Mouse (Mus musculus) hindbrain, embryonic 10.5 days (tissue): ENCODE results near the gene Phkb. TPM values are rescaled to one million over a fixed set of nuclear protein-coding genes. Genes with fewer than 3 reads are reported as not detected.

ENCODE experiments used
- DNase-seq: peaks from one replicate; pipeline ENCODE4 v3.0.0-alpha.2; 2017; ENCODE audit warnings: low spot score
- H3K27ac ChIP-seq: fragments of 300-500 bp; sonication (generic); 2 replicates; pipeline ENCODE4 v1.5.1; 2016; ENCODE audit warnings: mild to moderate bottlenecking, moderate library complexity
- H3K27me3 ChIP-seq: fragments of 300-500 bp; sonication (generic); 2 replicates; pipeline ENCODE4 v1.6.1; 2016; ENCODE audit warnings: mild to moderate bottlenecking; ENCODE audit not compliant: poor library complexity, insufficient read depth, severe bottlenecking
- H3K36me3 ChIP-seq: fragments of 300-500 bp; sonication (generic); 2 replicates; pipeline ENCODE4 v1.6.1; 2016; ENCODE audit warnings: mild to moderate bottlenecking, moderate library complexity
- H3K4me1 ChIP-seq: fragments of 300-500 bp; sonication (generic); replicated peaks from 2 replicates; pipeline ENCODE4 v1.6.1; 2016; ENCODE audit warnings: mild to moderate bottlenecking
- H3K4me3 ChIP-seq: fragments of 300-500 bp; sonication (generic); 2 replicates; pipeline ENCODE4 v1.5.1; 2016; ENCODE audit warnings: mild to moderate bottlenecking, moderate library complexity
- H3K9me3 ChIP-seq: fragments of 300-500 bp; sonication (generic); 2 replicates; pipeline ENCODE4 v1.6.1; 2016; ENCODE audit warnings: mild to moderate bottlenecking, moderate library complexity
- WGBS: fragments of 180-500 bp; shearing (Covaris S2); methylation state at CpG from one replicate; pipeline ENCODE4 v1.1.7; 2016; 5-methylcytosine and 5-hydroxymethylcytosine counted together
- polyA plus RNA-seq: library from polyadenylated mRNA; unstranded; fragments of >200 nt; fragmentation: Nextera tagmentation; extraction: Ambion mirVana; gene quantifications from 2 replicates; pipeline ENCODE4 v1.2.1, GENCODE M21; 2016

The Phkb gene
- polyA plus RNA-seq, 1 experiment from 2014 or later = 32.0 TPM

- WGBS = 94% methylated on average over 5 of the region's 5 CpGs
- DNase-seq = no peak
- Histone ChIP-seq H3K36me3 (peaks cover 41% of the 10 kb centered on the region), H3K4me1 (no peaks in the 10 kb centered on the region), H3K4me3 (no peak overlapping the region), H3K27ac (no peak overlapping the region), H3K9me3 (no peaks in the 10 kb centered on the region), H3K27me3 (no peaks in the 10 kb centered on the region)
These were observed 217.9 kb downstream of the Phkb start for GRCm38 (mm10) chr8:86058618-86059017.

DNA sequence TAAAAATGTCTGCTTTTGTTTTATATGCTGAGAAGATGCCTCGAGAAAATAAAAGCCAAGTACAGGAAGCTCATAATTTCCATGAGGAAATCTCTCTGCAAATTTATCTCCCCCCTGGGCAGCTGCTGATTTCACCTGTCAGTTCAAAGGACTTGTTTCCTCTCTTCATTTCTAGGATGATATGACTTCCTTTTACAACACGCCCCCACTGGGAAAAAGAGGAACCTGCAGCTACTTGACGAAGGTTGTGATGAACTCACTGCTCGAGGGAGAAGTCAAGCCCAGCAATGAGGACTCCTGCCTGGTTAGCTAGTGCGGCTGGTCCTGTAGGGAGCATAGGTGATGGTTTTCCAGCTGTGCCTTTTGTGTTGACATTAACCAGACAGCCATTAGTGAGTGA, 218.4 kb downstream of the Phkb start:
- Histone ChIP-seq H3K9me3 (no peaks in the 10 kb centered on the region), H3K4me1 (no peaks in the 10 kb centered on the region), H3K27me3 (no peaks in the 10 kb centered on the region), H3K36me3 (peaks cover 44% of the 10 kb centered on the region), H3K27ac (no peak overlapping the region), H3K4me3 (no peak overlapping the region)
- 82% methylated on average over 5 of the region's 5 CpGs for WGBS
- DNase-seq = no peak

DNA sequence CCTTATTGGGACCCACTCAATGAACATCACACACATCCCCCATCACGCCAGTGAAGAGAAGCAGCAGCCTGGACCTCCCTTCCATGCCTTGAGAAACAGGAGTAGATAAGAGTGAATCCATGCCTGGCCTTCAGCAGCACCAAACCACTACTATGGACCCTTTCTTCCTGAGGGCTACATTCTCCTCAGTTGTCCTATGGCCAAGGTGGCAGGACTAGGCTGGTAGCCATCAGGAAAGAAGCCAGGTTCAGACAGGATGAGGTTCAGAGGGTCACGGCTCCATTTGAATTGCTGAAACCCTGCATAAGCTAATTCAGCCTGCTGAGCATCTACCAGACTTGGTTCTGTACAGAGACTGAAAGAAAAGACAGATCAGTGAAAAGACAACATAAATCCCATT, 222.7 kb downstream of the Phkb start:
- no peaks in the 10 kb centered on the region for H3K27me3 ChIP-seq
- no peak overlapping the region for H3K27ac ChIP-seq
- H3K9me3 ChIP-seq = no peaks in the 10 kb centered on the region
- no peaks in the 10 kb centered on the region for H3K4me1 ChIP-seq
- no peak for DNase-seq
- H3K4me3 ChIP-seq = no peak overlapping the region
- WGBS = 99% methylated on average over 2 of the region's 2 CpGs
- H3K36me3 ChIP-seq = peaks cover 24% of the 10 kb centered on the region

GRCm38 (mm10) chr8:86079433-86079832, 238.7 kb downstream of the Phkb start:
- Histone ChIP-seq H3K9me3 (no peaks in the 10 kb centered on the region), H3K27me3 (no peaks in the 10 kb centered on the region), H3K4me1 (0 out of 2 replicates have a peak, but pooled peaks cover 6% of the 10 kb centered on the region), H3K4me3 (no peak overlapping the region), H3K27ac (no peak overlapping the region), H3K36me3 (no peaks in the 10 kb centered on the region)
- DNase-seq = no peak
- 92% methylated on average over 1 of the region's 1 CpGs for WGBS

DNA sequence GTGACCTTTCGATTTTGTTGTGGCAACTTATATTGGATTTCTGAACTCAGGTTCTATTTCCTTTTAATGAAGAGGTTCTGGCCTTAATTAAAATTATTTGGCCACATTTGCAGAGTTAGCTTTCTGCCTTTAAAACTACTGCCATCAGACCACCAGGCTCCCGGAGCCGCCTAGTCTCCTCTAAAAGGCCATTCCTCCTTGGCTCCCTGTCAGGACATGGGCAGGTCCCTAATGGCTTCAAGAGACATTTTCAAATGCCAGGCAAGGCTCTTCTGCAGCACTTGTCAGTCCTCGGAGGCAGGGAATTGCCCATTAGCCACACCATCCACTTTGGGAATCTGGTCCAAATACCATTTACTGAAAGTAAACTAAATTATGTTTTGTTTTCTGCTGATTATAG, 242.6 kb downstream of the Phkb start:
- WGBS = 76% methylated on average over 4 of the region's 4 CpGs
- H3K36me3 ChIP-seq = no peaks in the 10 kb centered on the region
- no peak overlapping the region for H3K4me3 ChIP-seq
- H3K27ac ChIP-seq = no peak overlapping the region
- H3K9me3 ChIP-seq = no peaks in the 10 kb centered on the region
- H3K27me3 ChIP-seq = no peaks in the 10 kb centered on the region
- 0 out of 2 replicates have a peak, but pooled peaks cover 6% of the 10 kb centered on the region for H3K4me1 ChIP-seq
- DNase-seq = no peak

DNA sequence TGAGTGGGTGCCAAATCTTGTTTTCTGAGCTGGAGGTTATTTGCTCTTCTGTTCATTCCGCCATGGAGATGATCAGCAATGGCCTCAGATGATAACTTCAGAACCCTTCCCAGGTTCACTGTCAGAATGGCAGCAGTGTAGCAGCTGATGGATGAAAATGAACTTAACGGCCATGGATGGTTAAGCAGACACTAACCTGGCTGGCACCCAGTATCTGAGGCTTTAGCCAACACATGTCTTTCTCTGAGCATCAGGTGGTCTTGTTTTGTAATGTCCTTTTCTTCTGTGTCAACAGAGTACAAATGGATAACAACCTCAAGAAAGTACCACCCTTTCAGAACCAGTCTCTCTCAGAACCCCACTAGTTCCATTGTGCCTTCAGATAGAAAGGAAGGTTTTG, 246.0 kb downstream of the Phkb start:
- 88% methylated on average over 2 of the region's 2 CpGs for WGBS
- Histone ChIP-seq H3K27ac (no peak overlapping the region), H3K36me3 (no peaks in the 10 kb centered on the region), H3K4me1 (0 out of 2 replicates have a peak, but pooled peaks cover 6% of the 10 kb centered on the region), H3K4me3 (no peak overlapping the region), H3K9me3 (no peaks in the 10 kb centered on the region), H3K27me3 (no peaks in the 10 kb centered on the region)
- no peak for DNase-seq

- WGBS = 89% methylated on average over 1 of the region's 1 CpGs
- DNase-seq = no peak
These were observed 246.7 kb downstream of the Phkb start for GRCm38 (mm10) chr8:86087468-86087867.

GRCm38 (mm10) chr8:86090666-86091065, 249.9 kb downstream of the Phkb start:
- Histone ChIP-seq H3K36me3 (no peaks in the 10 kb centered on the region), H3K4me3 (no peak overlapping the region), H3K27me3 (no peaks in the 10 kb centered on the region), H3K27ac (no peak overlapping the region), H3K4me1 (no peaks in the 10 kb centered on the region), H3K9me3 (no peaks in the 10 kb centered on the region)
- 85% methylated on average over 10 of the region's 10 CpGs for WGBS
- no peak for DNase-seq

More at GRCm38 (mm10) chr8:86087468-86087867, 246.7 kb downstream of the Phkb start:
- Histone ChIP-seq H3K27me3 (no peaks in the 10 kb centered on the region), H3K9me3 (no peaks in the 10 kb centered on the region), H3K4me3 (no peak overlapping the region), H3K36me3 (no peaks in the 10 kb centered on the region), H3K27ac (no peak overlapping the region), H3K4me1 (0 out of 2 replicates have a peak, but pooled peaks cover 6% of the 10 kb centered on the region)

Other genes starting within 250 kb of the Phkb start
- 17.9 and 18.3 TPM in 2 replicates for gene Neto2, start 140.0 kb upstream of the Phkb start, polyA plus RNA-seq
- 63.9 and 73.8 TPM in 2 replicates for gene Itfg1, start within 50 bp of the Phkb start, polyA plus RNA-seq